Mouse (Mus musculus): ENCODE results near the gene Gdf15.

Gdf15 gene

DNA sequence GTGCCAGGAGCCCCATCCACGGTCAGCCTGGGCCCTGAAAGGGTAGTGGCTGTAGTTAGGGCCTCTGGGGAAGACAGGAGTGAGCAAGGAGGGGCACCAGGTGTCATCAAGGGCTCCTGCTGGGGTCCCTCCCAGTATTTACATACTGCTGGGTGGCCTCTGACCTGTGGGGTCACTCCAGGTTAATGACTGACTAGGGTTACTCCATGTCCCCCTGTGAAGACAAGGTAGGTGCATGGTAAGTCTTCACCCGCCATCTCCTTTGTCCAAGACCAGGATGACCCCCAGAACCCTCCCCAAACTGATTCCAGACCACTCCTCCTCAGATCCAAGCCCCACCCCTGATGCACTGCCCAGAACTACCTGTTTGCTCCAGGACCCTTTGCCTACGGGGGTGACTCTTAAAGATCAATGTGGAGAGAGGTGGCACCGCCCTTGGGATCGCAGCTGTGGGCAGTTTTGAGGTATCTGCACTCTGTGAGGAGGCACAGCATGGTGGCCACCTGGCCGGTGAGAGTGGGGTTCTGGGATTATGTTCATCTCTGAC is at the start of gene Gdf15:
Gene Gdf15, minus strand, starts transcription at position 111 of the 547 bp plus-strand sequence.
- no peak for DNase-seq

DNA sequence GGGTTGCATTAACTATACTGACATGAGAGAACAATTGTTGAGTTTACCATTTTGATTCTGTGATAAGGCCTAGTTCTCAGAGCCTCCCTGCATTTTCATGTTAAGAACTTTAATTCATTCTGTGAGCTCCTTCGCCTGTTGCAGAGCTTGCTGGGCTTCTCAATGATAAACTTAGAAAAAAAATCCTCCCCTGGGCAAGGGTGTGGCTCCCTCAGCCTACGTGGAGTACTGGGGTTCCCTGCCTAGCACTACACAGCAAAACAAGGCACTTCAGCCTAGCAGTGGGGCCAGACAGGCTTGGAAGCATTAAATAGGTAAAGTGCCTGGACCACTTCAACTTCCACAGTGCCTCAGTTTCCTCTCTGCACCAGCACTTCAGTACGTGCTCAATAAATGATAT is 49.2 kb upstream of the Gdf15 start:
- no peak for DNase-seq

DNA sequence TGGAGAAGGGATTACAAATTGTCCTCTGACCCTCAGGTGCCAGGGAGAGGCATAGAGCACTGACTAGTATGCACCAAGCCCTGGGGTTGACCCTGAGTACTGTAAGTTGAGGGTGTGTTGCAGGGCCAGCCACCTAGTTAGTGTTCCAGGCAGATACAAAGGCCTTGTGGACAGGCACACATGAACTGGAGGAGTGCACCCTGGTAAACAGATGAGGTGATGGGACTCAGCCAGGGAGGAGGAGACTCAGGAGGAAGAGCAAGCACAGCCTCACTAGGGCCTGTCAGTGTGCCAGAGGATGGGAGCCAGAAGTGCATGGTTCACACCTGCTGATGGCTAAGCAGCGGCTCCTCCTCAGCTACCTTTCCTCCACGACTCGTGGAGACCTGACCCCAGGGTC is 47.8 kb upstream of the Gdf15 start:
- DNase-seq: no peak

DNA sequence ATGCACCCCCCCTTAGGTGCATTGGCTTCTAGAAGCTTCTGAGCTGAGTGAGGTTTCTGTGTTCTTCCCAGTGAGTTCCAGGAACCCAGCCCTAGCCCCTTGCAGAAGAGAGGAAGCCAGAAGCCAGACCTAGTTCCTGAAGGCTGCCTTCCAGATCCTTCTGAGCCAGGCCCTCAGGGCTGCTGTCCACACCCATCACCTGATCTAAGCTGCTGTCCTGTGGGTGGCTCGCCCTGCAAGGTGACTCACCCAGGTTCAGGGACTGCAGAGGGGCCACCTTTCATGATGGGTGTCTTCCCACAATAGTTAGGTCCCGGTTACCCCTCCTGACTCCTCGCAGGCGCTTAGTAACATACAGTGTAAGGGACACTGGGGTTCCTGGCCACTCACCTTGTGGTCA is 47.1 kb upstream of the Gdf15 start:
- no peak for DNase-seq

DNA sequence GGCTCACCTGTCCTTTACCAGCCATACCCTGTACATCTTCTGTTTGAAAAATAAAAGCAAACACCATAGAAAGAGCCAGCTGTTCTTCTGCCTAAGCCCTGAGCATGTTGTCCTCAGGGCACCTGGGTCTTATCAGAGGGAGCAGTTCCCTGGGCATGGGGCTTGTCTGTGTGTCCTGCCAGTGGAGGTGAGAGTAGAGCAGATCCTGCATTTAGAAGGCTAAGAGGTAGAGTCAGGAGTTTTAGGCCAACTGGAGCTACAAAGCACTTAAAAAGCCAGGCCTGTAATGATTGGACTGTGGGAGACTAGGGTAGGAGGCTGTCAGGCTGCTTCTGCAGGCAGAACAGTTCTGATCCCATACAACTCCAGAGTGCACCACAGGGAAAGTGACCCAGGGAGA is 46.4 kb upstream of the Gdf15 start:
- DNase-seq: no peak

DNA sequence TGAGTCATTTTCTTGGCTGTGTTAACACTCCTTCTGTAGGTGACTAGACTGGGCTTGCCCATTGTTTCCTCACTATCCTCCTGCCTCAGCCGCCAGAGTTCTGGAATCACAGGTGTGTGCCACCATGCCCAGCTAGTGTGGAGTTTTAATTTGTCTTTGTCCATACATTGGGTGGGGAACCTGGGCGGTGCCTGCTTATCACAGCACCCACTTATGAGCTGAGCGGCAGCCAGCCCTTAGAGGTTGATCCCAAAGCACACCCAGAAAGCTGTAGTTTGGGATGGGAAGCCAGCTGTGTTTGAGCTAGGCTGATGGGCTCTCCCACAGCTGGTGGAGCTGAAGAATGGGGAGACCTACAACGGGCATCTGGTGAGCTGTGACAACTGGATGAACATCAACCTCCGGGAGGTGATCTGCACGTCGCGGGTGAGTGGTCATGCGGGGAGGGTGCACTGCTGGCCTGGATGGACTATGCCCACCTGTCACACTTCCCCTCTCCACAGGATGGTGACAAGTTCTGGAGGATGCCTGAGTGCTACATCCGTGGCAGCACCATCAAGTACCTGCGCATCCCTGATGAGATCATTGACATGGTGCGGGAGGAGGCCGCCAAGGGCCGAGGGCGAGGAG is 45.3 kb upstream of the Gdf15 start:
- DNase-seq: no peak

DNA sequence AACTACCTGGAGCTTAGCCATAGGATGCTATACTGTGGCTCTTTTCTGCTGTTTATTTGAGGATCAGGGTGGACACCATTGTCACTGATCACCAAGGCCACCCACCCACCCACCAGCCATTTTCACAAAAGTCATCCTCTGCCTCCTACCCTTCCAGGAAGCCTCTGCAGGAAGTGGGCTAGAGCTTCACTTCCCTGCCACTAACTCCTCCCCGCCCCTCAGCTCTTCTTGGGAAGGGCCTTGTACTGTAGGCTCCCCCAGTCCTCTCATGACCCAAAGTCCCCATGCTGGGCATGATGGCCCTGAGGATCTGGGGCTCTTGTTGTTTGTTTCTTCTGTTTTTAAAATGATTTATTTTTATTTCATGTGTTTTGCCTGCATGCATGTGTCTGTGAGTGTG is 43.1 kb upstream of the Gdf15 start:
- DNase-seq: peak in 1 of 2 experiments; percentile 40

DNA sequence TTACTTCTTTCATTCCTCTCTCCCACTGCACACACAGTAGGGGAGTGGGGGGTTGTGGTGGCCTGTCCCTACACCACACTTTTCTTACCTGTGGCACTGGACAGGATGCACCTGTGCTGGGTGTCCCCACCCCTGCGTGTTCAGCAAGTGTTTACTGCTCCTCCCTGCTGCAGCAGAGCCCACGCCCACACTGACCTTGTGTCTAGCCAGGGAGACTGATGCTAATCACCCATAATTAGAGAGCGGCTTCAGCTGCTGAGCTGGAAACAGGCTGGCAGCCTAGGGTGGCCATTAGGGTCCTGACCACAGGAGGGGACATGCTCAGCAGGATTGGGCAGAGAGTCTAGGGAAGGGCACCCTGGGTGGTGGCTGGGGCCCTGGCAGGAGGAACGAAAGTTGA is 42.5 kb upstream of the Gdf15 start:
- DNase-seq: no peak

DNA sequence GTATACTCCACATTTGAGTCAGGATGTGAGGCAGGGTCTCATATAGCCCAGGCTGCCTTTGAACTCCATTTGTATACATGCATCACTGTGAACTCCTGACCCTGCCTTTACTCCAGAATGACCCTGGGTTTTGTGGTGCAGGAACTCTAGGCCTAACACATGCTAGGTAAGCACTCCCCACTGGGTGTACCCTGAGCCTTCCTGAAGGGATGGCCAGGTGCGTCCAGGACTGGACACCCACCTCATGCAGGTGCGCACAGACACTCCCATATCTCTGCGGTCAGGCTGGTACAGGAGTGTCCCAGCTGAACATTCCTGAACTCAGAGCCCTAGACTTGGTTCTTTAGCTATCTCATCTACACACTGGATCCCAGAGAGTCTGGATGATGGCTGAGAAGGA is 41.9 kb upstream of the Gdf15 start:
- DNase-seq: no peak

DNA sequence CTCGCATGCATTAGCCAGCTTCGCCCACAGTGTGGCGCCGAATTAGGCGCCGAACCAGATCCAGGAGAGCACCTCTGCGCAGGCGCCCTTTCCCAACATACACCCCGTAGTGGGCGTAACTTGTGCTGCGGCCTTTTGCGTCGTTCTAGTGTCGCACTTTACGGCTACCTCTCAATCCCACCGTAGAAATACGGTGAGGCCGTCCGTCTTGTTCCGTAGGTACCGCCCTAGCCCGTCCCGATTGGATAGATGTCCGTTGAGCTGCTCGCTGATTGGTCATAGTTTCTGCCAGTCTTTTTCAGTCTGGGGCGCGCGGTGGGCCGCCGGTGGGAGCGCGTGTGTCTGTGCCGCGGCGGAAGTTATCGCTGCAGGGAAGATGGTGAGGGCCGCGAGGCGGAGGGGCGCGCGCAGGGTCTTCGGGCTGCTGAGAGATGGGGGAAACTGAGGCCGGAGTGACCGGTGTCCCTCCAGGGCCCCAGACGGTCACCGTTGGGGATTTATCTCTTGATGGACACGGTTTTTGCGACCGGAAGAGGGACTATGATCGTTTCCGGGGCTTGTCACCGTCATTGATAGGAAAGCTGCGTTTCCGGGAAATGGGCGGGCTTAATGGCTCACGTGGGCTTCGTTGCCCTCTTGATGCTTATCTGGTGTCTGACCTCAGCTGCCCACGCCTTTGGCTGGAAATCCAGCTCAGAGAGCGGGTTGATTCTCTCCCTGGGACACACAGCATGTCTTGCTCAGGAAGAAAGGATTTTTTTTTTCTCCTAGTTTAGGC is 41.0 kb upstream of the Gdf15 start, which contains the start of gene Lsm4:
Gene Lsm4, plus strand, starts transcription at position 170 of the 778 bp plus-strand sequence.
- peak; percentile 94 to 97 for DNase-seq

DNA sequence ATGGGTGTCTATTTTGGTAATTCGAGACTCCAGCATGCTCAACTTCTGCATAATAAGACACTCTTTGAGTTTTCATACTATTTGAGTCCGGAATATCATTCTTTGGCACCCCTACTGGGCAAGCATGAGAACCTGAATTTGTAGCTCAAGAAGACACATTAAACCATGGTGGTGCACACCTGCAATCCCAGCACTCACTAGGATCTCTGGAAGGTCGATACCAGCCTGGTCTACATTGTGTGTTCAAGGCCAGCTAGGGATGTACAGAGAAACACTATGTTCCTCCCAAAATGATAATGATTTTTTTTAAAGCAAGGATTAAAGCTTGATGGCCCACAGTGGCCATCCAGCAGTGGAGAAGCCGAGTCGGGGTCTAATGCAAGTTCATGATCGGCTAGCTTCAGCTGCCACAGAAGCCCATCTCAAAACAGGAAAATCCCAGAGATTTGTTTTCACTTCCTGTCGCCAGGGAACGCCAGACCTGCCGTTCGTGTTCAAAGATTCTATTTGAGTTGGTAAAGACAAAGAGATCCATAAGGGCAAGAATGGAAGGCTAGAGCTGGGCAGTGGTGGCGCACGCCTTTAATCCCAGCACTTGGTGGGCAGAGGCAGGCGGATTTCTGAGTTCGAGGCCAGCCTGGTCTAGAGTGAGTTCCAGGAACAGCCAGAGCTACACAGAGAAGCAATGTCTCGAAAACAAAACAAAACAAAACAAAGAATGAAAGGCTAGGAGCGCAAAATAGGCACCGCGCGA is 40.2 kb upstream of the Gdf15 start:
- no peak for DNase-seq

DNA sequence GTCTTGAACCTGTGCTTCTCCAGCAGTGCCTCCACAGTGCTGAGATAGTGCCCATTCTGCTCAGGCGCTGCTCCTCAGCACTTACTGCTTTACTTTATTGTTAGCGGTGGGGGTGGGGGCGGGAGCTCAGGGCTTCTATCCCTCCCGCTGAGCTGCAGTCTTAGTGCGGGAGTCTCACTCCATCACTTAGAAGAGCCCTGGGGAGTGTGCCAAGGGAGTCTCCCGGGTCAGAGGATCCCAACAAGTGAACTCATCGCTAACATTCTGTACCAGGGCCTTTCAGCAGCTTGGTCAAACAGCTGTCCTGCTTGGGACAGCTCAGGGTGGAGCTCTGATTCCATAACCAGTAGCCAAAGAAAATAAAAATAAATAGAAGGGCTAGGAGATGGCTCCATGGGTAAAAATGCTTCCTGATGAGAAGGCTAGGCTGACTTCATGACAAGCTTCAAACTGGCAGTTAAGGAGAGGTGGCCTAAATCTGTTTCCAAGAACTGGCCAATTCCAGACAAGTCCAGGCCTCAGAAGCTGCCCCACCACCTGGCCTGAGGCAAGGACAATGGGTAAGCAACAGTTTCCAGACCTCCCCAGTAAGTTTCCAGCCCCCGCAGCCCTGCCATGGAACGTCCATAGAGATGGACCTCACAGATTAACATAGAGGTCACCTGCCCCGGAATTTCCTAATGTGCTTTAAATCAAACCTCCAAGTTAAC is 39.5 kb upstream of the Gdf15 start:
- no peak for DNase-seq

DNA sequence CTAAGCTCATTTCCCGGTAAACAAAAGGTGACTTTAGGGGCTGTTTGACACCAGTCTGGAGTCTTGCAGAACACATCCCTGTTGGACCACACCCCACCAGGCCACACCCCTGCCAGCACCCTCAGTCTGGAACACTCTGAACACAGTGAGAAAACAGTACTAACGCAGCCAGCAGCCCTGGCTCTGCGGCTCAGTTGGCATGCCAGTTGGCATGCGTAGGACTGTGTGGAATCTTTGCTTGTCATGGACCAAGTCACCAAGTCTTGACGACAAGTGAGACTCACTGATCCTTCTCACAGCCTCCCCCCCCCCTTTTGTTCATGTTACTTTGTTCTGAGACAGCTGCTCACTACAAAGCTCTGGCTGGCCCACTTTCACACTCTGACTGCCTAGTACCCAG is 34.8 kb upstream of the Gdf15 start:
- no peak for DNase-seq

DNA sequence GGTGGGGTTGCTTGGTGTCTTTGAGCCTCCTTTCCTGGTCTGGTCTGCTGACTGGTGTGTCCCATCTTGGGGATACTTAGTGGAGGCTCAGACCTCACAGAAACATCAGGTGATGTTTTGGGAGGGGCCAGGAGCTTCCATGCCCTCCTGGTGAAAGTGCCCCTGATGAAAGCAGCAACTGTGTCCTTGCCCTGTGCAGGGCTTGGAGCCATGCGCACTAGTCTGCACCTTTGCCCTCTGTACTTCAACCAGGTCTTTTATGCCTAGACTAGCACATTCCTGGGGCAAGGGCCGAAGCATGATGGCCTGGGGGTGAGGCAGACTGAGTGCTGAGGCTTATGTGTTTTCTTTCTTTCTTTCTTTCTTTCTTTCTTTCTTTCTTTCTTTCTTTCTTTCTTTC is 33.3 kb upstream of the Gdf15 start:
- DNase-seq: no peak

DNA sequence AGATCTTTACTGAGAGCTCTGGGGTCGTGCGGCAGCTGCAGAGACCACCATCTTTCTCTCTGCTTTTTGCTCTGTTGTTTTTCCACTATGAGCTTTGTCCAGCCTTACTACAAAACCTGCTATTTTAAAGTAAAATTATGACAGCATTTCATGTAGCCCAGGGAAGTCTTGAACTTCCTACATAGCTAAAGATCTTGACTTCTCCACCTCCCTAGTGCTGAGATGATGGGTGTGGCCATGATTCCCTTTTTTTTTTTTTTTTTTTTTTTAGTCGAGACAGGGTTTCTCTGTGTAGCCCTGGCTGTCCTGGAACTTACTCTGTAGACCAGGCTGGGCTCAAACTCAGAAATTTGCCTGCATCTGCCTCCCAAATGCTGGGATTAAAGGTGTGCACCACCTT is 32.4 kb upstream of the Gdf15 start:
- no peak for DNase-seq

DNA sequence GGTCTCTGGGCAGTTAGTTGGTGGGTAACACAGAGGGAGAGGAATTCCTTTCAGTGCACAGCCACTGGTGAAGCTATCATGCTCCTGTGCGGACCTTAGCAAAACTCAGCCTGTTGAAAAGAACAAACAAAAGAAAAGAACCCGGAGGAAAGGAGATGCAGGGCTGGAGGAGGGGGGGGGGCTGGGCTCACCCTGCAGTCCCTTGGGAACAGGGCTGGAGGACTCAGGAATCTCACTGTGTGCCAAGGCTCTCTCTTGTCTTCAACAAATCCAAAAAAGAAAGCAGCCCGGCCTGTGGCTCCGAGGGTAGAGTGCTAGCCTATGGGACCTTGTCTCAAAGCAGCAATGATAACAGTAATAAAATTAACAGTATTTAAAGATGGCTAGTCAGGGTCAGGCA is 31.4 kb upstream of the Gdf15 start:
- DNase-seq: no peak

DNA sequence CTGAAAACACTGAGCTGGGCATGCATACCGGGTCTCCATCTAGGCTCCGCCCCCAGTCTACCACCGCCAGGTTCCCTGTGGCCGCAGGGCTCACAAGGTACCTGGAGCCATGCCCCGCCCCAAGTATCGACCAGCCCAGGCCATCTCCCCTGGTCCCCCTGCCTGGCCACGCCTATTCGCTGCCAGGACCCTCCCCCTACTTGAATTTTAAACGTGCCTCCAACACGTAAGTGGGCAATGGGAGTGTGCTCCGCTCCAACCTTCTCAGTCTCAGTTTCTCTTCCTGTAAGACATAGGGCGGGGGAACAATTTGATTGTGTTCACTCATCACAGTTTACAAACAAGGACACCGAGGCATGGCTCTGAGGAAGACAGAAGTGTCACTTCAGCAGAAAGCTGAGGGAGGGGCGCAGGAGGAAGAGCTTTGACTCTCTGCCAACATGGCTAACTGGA is 28.0 kb upstream of the Gdf15 start, which contains the start of gene Pgpep1:
Gene Pgpep1, minus strand, starts transcription at position 116 of the 453 bp plus-strand sequence.
- DNase-seq: no peak

DNA sequence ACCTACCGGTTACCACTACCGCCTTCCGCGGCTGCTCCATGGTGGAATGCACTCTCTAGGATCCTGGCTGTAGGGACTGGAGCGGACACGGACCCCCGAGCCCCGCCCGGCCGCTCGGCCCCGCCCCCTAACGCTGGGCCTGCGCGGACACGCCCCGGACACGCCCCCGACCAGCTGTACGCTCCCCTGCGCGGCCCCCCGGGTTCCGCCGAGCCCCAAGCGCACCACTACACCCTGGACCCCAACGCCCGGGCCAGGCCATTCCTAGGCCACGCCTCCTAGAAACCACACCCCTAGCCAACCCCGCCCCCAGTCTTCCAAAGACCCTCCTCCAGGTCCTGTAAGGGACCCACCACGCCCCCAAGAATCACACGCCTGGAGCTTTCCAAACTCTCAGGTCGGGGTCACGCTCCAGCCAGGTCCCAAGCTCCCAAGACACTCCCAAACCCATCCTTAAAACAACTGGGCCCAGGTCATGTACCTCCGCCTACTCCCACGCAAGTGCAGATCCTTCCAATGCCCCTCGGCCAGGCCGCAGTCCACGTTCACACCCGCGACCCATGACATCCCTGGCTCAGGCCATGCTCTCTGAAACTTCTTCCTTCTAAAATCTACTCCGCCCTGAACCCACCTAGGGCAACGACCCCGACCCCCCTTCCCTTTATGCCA is 27.5 kb upstream of the Gdf15 start:
- peak; percentile 79 to 85 for DNase-seq

DNA sequence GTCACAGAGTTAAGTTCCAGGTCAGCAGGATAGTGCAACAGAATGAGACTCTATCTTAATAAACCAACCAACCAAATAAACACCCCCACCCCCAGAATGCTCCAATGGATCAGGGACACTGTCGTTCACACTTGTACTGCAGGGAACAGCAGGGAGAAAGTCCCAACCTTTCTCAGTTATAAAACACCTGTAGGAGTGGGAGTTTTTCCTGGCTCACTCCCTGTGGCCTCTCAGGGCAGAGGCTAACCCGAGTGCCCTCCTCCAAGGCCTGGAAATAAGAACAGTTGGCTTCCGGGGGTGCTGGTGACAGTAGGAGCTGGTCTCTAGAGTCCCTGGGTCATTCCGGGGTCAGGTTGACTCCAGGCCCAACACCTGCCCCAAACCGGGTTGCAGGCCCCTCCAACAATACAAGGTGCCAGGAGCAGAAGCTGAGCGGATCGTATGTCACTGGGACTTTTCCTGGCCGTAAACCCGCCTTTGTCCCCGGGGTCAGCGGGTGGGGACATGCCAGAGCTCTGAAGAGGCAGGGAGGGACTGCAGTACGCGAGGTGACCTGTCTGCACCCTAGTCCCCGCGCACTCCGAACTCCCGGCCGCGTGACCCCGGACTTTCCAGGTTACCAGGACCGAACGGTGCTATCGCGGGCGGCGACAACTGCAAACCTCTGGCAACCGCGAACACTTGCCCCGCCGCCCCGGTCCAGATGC is 26.8 kb upstream of the Gdf15 start:
- no peak for DNase-seq

DNA sequence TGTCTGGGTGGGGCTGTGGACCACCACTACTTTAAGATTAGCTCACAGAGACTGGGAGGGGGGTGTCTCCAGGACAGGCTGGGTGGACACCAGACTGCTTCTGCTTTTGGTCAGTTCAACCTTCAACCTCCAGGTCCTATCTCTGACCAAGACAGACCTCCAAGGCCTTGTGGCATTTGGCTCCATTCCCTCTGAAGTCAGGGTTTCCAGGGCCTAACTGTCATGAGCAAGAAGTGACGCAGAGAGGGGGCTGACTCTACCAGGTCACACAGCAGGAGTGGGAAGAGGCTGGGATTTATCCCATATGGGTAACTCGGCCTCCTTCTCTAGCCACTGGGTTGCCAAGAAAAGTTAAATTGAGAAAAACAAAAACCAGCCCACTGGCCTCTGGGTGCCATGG is 25.5 kb upstream of the Gdf15 start:
- DNase-seq: no peak

DNA sequence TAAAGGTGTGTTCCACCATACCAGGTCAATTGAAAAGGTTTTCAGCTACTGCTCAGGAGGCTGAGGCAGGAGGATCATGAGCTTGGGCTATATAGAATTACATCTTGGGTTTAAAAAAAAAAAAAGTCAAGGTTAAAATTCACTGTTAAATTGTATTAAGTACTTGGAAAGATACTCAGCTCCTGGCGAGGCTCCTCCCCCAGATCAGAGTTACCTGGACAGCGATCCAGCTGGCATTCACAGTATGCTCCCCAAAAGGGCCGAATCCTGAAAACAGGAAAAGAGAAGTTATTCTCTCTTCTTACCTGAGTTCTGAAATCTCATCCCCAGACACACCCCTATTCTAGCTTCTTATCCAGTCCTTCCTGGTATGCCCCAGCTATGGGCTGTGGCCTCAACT is 25.0 kb upstream of the Gdf15 start:
- no peak for DNase-seq
